Mouse (Mus musculus): ENCODE measurements around the gene Aurkaip1.
"Not testable (repeated sequence)": the region's sequence is repeated elsewhere in the genome, so short reads cannot be mapped to it uniquely, and the experiment has no call there.

Gene Aurkaip1

GRCm38 (mm10) chr4:155831205-155831766, at the start of gene Aurkaip1:
TSS of gene Aurkaip1 (plus strand) at chr4:155831272.
- peak; percentile 90 for DNase-seq (ENCODE audit: extremely low read depth, insufficient read length, low spot score)

- DNase-seq (ENCODE audit: extremely low read depth, insufficient read length, low spot score): no peak
Observed at GRCm38 (mm10) chr4:155783486-155784080, 47.5 kb upstream of the Aurkaip1 start.

- DNase-seq (ENCODE audit: extremely low read depth, insufficient read length, low spot score): peak; percentile 81
Observed at GRCm38 (mm10) chr4:155784081-155784701, 46.9 kb upstream of the Aurkaip1 start.

GRCm38 (mm10) chr4:155785246-155785645, 45.8 kb upstream of the Aurkaip1 start:
- no peak for DNase-seq (ENCODE audit: extremely low read depth, insufficient read length, low spot score)

GRCm38 (mm10) chr4:155785819-155786218, 45.3 kb upstream of the Aurkaip1 start, which contains the start of gene Tmem88b:
TSS of gene Tmem88b (minus strand) at chr4:155785874.
- DNase-seq (ENCODE audit: extremely low read depth, insufficient read length, low spot score): no peak

- DNase-seq (ENCODE audit: extremely low read depth, insufficient read length, low spot score): no peak
Observed at GRCm38 (mm10) chr4:155788300-155788699, 42.8 kb upstream of the Aurkaip1 start.

- DNase-seq (ENCODE audit: extremely low read depth, insufficient read length, low spot score): not testable (repeated sequence)
Observed at GRCm38 (mm10) chr4:155788833-155789232, 42.2 kb upstream of the Aurkaip1 start.

GRCm38 (mm10) chr4:155790021-155790489, 41.0 kb upstream of the Aurkaip1 start, which contains the start of gene Ankrd65:
TSS of gene Ankrd65 (plus strand) at chr4:155790439.
- DNase-seq (ENCODE audit: extremely low read depth, insufficient read length, low spot score): no peak

GRCm38 (mm10) chr4:155790650-155791161, 40.4 kb upstream of the Aurkaip1 start:
- no peak for DNase-seq (ENCODE audit: extremely low read depth, insufficient read length, low spot score)

GRCm38 (mm10) chr4:155791240-155791933, 39.7 kb upstream of the Aurkaip1 start:
- no peak for DNase-seq (ENCODE audit: extremely low read depth, insufficient read length, low spot score)

GRCm38 (mm10) chr4:155793730-155794129, 37.3 kb upstream of the Aurkaip1 start:
- DNase-seq (ENCODE audit: extremely low read depth, insufficient read length, low spot score): no peak

- no peak for DNase-seq (ENCODE audit: extremely low read depth, insufficient read length, low spot score)
Observed at GRCm38 (mm10) chr4:155802075-155802474, 29.0 kb upstream of the Aurkaip1 start.

- no peak for DNase-seq (ENCODE audit: extremely low read depth, insufficient read length, low spot score)
Observed at GRCm38 (mm10) chr4:155802741-155803339, 28.2 kb upstream of the Aurkaip1 start, which contains the start of gene Mrpl20. TSS of gene Mrpl20 (plus strand) at chr4:155802878.

- DNase-seq (ENCODE audit: extremely low read depth, insufficient read length, low spot score): peak; percentile 89
Observed at GRCm38 (mm10) chr4:155803340-155804041, 27.6 kb upstream of the Aurkaip1 start.

- DNase-seq (ENCODE audit: extremely low read depth, insufficient read length, low spot score): no peak
Observed at GRCm38 (mm10) chr4:155807841-155808240, 23.2 kb upstream of the Aurkaip1 start.

- peak; percentile 92 for DNase-seq (ENCODE audit: extremely low read depth, insufficient read length, low spot score)
Observed at GRCm38 (mm10) chr4:155811929-155812664, 19.0 kb upstream of the Aurkaip1 start, which contains the start of gene Ccnl2. TSS of gene Ccnl2 (plus strand) at chr4:155812489.

- peak; percentile 36 for DNase-seq (ENCODE audit: extremely low read depth, insufficient read length, low spot score)
Observed at GRCm38 (mm10) chr4:155812665-155813181, 18.3 kb upstream of the Aurkaip1 start.

- DNase-seq (ENCODE audit: extremely low read depth, insufficient read length, low spot score): no peak
Observed at GRCm38 (mm10) chr4:155817533-155817932, 13.5 kb upstream of the Aurkaip1 start.

GRCm38 (mm10) chr4:155821025-155821424, 10.0 kb upstream of the Aurkaip1 start:
- no peak for DNase-seq (ENCODE audit: extremely low read depth, insufficient read length, low spot score)

Data from 3134 (cell line).